Mouse (Mus musculus): ENCODE measurements around the gene Zfp750. TPM values are rescaled to one million over a fixed set of nuclear protein-coding genes. Genes with fewer than 3 reads are reported as not detected.

Zfp750 gene
- polyA plus RNA-seq, 1 experiment: 6.1 TPM

GRCm38 (mm10) chr11:121524191-121524590 lies 5.1 kb upstream of the Zfp750 start:
- H3K4me3 ChIP-seq (ENCODE audit: low read depth, low read length): no peak overlapping the region
- H3K9me3 ChIP-seq (replicated peaks; ENCODE audit: control insufficient read depth, insufficient read depth, low read length, poor library complexity, severe bottlenecking): no peaks in the 10 kb centered on the region
- peaks cover 3% of the 10 kb centered on the region for H3K4me1 ChIP-seq (ENCODE audit: control insufficient read depth, insufficient read depth, low read length)
- H3K27ac ChIP-seq (ENCODE audit: insufficient read depth, low read length): no peak overlapping the region
- no peaks in the 10 kb centered on the region for H3K36me3 ChIP-seq (ENCODE audit: control insufficient read depth, insufficient read depth, low read length, poor library complexity, severe bottlenecking)
- no peaks in the 10 kb centered on the region for H3K27me3 ChIP-seq (ENCODE audit: control insufficient read depth, insufficient read depth, low read length, poor library complexity, severe bottlenecking)
- H3K9ac ChIP-seq (ENCODE audit: low read depth, poor library complexity, severe bottlenecking): no peak overlapping the region
- TF ChIP-seq POLR2A (IDR thresholded peaks at IDR 0.05; ENCODE audit: insufficient read depth, low read length) (no peak), CTCF (IDR thresholded peaks at IDR 0.05; ENCODE audit: low read depth, low read length) (no peak), EP300 (IDR thresholded peaks at IDR 0.05; ENCODE audit: insufficient read depth, low read depth, low read length) (no peak)

- H3K4me1 ChIP-seq (ENCODE audit: control insufficient read depth, insufficient read depth, low read length): peaks cover 5% of the 10 kb centered on the region
- no peak overlapping the region for H3K9ac ChIP-seq (ENCODE audit: low read depth, poor library complexity, severe bottlenecking)
- H3K4me3 ChIP-seq (ENCODE audit: low read depth, low read length): no peak overlapping the region
- no peaks in the 10 kb centered on the region for H3K36me3 ChIP-seq (ENCODE audit: control insufficient read depth, insufficient read depth, low read length, poor library complexity, severe bottlenecking)
- H3K27ac ChIP-seq (ENCODE audit: insufficient read depth, low read length): no peak overlapping the region
- no peaks in the 10 kb centered on the region for H3K9me3 ChIP-seq (replicated peaks; ENCODE audit: control insufficient read depth, insufficient read depth, low read length, poor library complexity, severe bottlenecking)
- H3K27me3 ChIP-seq (ENCODE audit: control insufficient read depth, insufficient read depth, low read length, poor library complexity, severe bottlenecking): no peaks in the 10 kb centered on the region
- TF ChIP-seq CTCF (IDR thresholded peaks at IDR 0.05; ENCODE audit: low read depth, low read length): no peak
- no peak for TF ChIP-seq EP300 (IDR thresholded peaks at IDR 0.05; ENCODE audit: insufficient read depth, low read depth, low read length)
- no peak for TF ChIP-seq POLR2A (IDR thresholded peaks at IDR 0.05; ENCODE audit: insufficient read depth, low read length)
Measured at GRCm38 (mm10) chr11:121522156-121522762, 3.1 kb upstream of the Zfp750 start.

GRCm38 (mm10) chr11:121520761-121521160 lies 1.6 kb upstream of the Zfp750 start:
- TF ChIP-seq CTCF (IDR thresholded peaks at IDR 0.05; ENCODE audit: low read depth, low read length) (no peak), POLR2A (IDR thresholded peaks at IDR 0.05; ENCODE audit: insufficient read depth, low read length) (no peak), EP300 (IDR thresholded peaks at IDR 0.05; ENCODE audit: insufficient read depth, low read depth, low read length) (no peak)
- peak overlapping the region; percentile 86 for H3K27ac ChIP-seq (ENCODE audit: insufficient read depth, low read length)
- H3K9ac ChIP-seq (ENCODE audit: low read depth, poor library complexity, severe bottlenecking): no peak overlapping the region
- H3K9me3 ChIP-seq (replicated peaks; ENCODE audit: control insufficient read depth, insufficient read depth, low read length, poor library complexity, severe bottlenecking): no peaks in the 10 kb centered on the region
- no peaks in the 10 kb centered on the region for H3K36me3 ChIP-seq (ENCODE audit: control insufficient read depth, insufficient read depth, low read length, poor library complexity, severe bottlenecking)
- H3K4me1 ChIP-seq (ENCODE audit: control insufficient read depth, insufficient read depth, low read length): peaks cover 5% of the 10 kb centered on the region
- H3K4me3 ChIP-seq (ENCODE audit: low read depth, low read length): no peak overlapping the region
- H3K27me3 ChIP-seq (ENCODE audit: control insufficient read depth, insufficient read depth, low read length, poor library complexity, severe bottlenecking): no peaks in the 10 kb centered on the region

- Histone ChIP-seq H3K9ac (ENCODE audit: low read depth, poor library complexity, severe bottlenecking) (peak overlapping the region; percentile 38), H3K27ac (ENCODE audit: insufficient read depth, low read length) (peak overlapping the region; percentile 76), H3K36me3 (ENCODE audit: control insufficient read depth, insufficient read depth, low read length, poor library complexity, severe bottlenecking) (no peaks in the 10 kb centered on the region), H3K27me3 (ENCODE audit: control insufficient read depth, insufficient read depth, low read length, poor library complexity, severe bottlenecking) (no peaks in the 10 kb centered on the region), H3K9me3 (replicated peaks; ENCODE audit: control insufficient read depth, insufficient read depth, low read length, poor library complexity, severe bottlenecking) (no peaks in the 10 kb centered on the region), H3K4me1 (ENCODE audit: control insufficient read depth, insufficient read depth, low read length) (peaks cover 5% of the 10 kb centered on the region), H3K4me3 (ENCODE audit: low read depth, low read length) (no peak overlapping the region)
- TF ChIP-seq CTCF (IDR thresholded peaks at IDR 0.05; ENCODE audit: low read depth, low read length) (no peak), EP300 (IDR thresholded peaks at IDR 0.05; ENCODE audit: insufficient read depth, low read depth, low read length) (peak; percentile 66; the same call in 1 of the 2 replicates), POLR2A (IDR thresholded peaks at IDR 0.05; ENCODE audit: insufficient read depth, low read length) (no peak)
Measured at GRCm38 (mm10) chr11:121519703-121520102, 570 bp upstream of the Zfp750 start.

- Histone ChIP-seq H3K4me1 (ENCODE audit: control insufficient read depth, insufficient read depth, low read length) (peaks cover 5% of the 10 kb centered on the region), H3K36me3 (ENCODE audit: control insufficient read depth, insufficient read depth, low read length, poor library complexity, severe bottlenecking) (peaks cover 4% of the 10 kb centered on the region), H3K9me3 (replicated peaks; ENCODE audit: control insufficient read depth, insufficient read depth, low read length, poor library complexity, severe bottlenecking) (no peaks in the 10 kb centered on the region), H3K9ac (ENCODE audit: low read depth, poor library complexity, severe bottlenecking) (no peak overlapping the region; the same call in 1 of the 2 replicates), H3K4me3 (ENCODE audit: low read depth, low read length) (peak overlapping the region; percentile 37), H3K27ac (ENCODE audit: insufficient read depth, low read length) (no peak overlapping the region), H3K27me3 (ENCODE audit: control insufficient read depth, insufficient read depth, low read length, poor library complexity, severe bottlenecking) (no peaks in the 10 kb centered on the region)
- TF ChIP-seq POLR2A (IDR thresholded peaks at IDR 0.05; ENCODE audit: insufficient read depth, low read length) (no peak), CTCF (IDR thresholded peaks at IDR 0.05; ENCODE audit: low read depth, low read length) (no peak), EP300 (IDR thresholded peaks at IDR 0.05; ENCODE audit: insufficient read depth, low read depth, low read length) (no peak)
Measured at GRCm38 (mm10) chr11:121517687-121518465, 1.3 kb downstream of the Zfp750 start.

GRCm38 (mm10) chr11:121516906-121517305 lies 2.2 kb downstream of the Zfp750 start:
- no peak overlapping the region for H3K4me3 ChIP-seq (ENCODE audit: low read depth, low read length)
- H3K9ac ChIP-seq (ENCODE audit: low read depth, poor library complexity, severe bottlenecking): no peak overlapping the region
- no peaks in the 10 kb centered on the region for H3K9me3 ChIP-seq (replicated peaks; ENCODE audit: control insufficient read depth, insufficient read depth, low read length, poor library complexity, severe bottlenecking)
- H3K27ac ChIP-seq (ENCODE audit: insufficient read depth, low read length): no peak overlapping the region
- H3K36me3 ChIP-seq (ENCODE audit: control insufficient read depth, insufficient read depth, low read length, poor library complexity, severe bottlenecking): peaks cover 4% of the 10 kb centered on the region
- H3K27me3 ChIP-seq (ENCODE audit: control insufficient read depth, insufficient read depth, low read length, poor library complexity, severe bottlenecking): no peaks in the 10 kb centered on the region
- no peak for TF ChIP-seq EP300 (IDR thresholded peaks at IDR 0.05; ENCODE audit: insufficient read depth, low read depth, low read length)
- TF ChIP-seq CTCF (IDR thresholded peaks at IDR 0.05; ENCODE audit: low read depth, low read length): no peak
- no peak for TF ChIP-seq POLR2A (IDR thresholded peaks at IDR 0.05; ENCODE audit: insufficient read depth, low read length)
- peaks cover 2% of the 10 kb centered on the region for H3K4me1 ChIP-seq (ENCODE audit: control insufficient read depth, insufficient read depth, low read length)
